In genomic region chr6:100214132-100214913, GRCm38 (mm10) we compare ENCODE assay signal across 12 mouse cellular contexts.
A peak's percentile ranks its signal among the peaks of the same experiment; 100 is the strongest.
DNase-seq lines count a peak whose midpoint lies in the region; ATAC-seq and TF ChIP-seq lines count a peak whose summit lies in the region.
"Had no signal": no experiment of that assay in that cellular context is flagged by ENCODE, and none has a peak within 500 bp of the region (broad histone marks: within the 10 kb centered on the region; RNA-seq: fewer than 3 reads in every experiment).

No protein-coding gene starts in this region.

- H3K9me3 ChIP-seq in heart, embryonic 11.5 days (replicated peaks; ENCODE audit: control insufficient read depth, low read length), result no peaks in the 10 kb centered on the region
- H3K9me3 ChIP-seq in midbrain, postnatal 0 days (ENCODE audit: low read length), result no peaks in the 10 kb centered on the region
- H3K9me3 ChIP-seq in midbrain, embryonic 10.5 days (replicated peaks), result no peaks in the 10 kb centered on the region
- H3K9me3 ChIP-seq in stomach, embryonic 16.5 days (replicated peaks; ENCODE audit: control insufficient read depth, low read length), result no peaks in the 10 kb centered on the region

- H3K4me3 ChIP-seq in heart, embryonic 11.5 days (ENCODE audit: low read depth, low read length), result no peak overlapping the region
- no peak overlapping the region for H3K4me3 ChIP-seq in midbrain, postnatal 0 days (ENCODE audit: low read depth, low read length)
- H3K4me3 ChIP-seq in midbrain, embryonic 10.5 days, result no peak overlapping the region
- no peak overlapping the region for H3K4me3 ChIP-seq in stomach, embryonic 16.5 days (replicated peaks; ENCODE audit: low read length)

- ATAC-seq in heart, embryonic 11.5 days (replicated peaks; ENCODE audit: insufficient number of reproducible peaks, low FRiP score, low TSS enrichment), result peak; percentile 64; the same call in 1 of the 2 replicates
- no peak for ATAC-seq in midbrain, postnatal 0 days (ENCODE audit: low FRiP score)
- peak; percentile 6; the same call in 1 of the 2 replicates for ATAC-seq in stomach, embryonic 16.5 days (ENCODE audit: insufficient read depth, low FRiP score)
- ATAC-seq: forebrain, embryonic 14.5 days; midbrain, embryonic 16.5 days had no signal

- no peak overlapping the region for H3K9ac ChIP-seq in heart, embryonic 11.5 days (ENCODE audit: low read depth, low read length)
- no peak overlapping the region for H3K9ac ChIP-seq in midbrain, postnatal 0 days (replicated peaks; ENCODE audit: low read length, poor library complexity, severe bottlenecking)
- H3K9ac ChIP-seq in stomach, embryonic 16.5 days (ENCODE audit: low read length), result no peak overlapping the region; the same call in 1 of the 2 replicates
- H3K9ac ChIP-seq: hindbrain, embryonic 14.5 days had no signal

- H3K4me2 ChIP-seq in heart, embryonic 11.5 days, result peak overlapping the region; percentile 14; the same call in 1 of the 2 replicates
- peak overlapping the region; percentile 15; the same call in 1 of the 2 replicates for H3K4me2 ChIP-seq in midbrain, postnatal 0 days (ENCODE audit: low read depth, low read length, poor library complexity, severe bottlenecking)
- no peak overlapping the region for H3K4me2 ChIP-seq in stomach, embryonic 16.5 days (ENCODE audit: low read depth, low read length)
- H3K4me2 ChIP-seq: hindbrain, embryonic 14.5 days had no signal

- intact Hi-C loops in heart, postnatal 36 days (cut with DNase I), result no loop called here

- no peak for DNase-seq in heart, postnatal 36 days
- no peak for DNase-seq in midbrain, postnatal 0 days (ENCODE audit: low spot score)
- no peak for DNase-seq in midbrain, embryonic 10.5 days (ENCODE audit: low spot score)
- DNase-seq in liver, result peak; percentile 41
- no peak for DNase-seq in right cerebral cortex, postnatal 14 days
- no peak for DNase-seq in MN1 (ENCODE audit: low spot score)
- DNase-seq: embryo, embryonic 11 days had no signal

- TF ChIP-seq CTCF in midbrain, postnatal 0 days (IDR thresholded peaks at IDR 0.05), result no peak

- H3K4me1 ChIP-seq in heart, embryonic 11.5 days (ENCODE audit: control insufficient read depth, insufficient read depth, low read length), result peaks cover 50% of the 10 kb centered on the region
- 0 out of 2 replicates have a peak, but pooled peaks cover 4% of the 10 kb centered on the region for H3K4me1 ChIP-seq in midbrain, postnatal 0 days (ENCODE audit: insufficient read depth, low read length)
- peaks cover 60% of the 10 kb centered on the region for H3K4me1 ChIP-seq in midbrain, embryonic 10.5 days
- peaks cover 44% of the 10 kb centered on the region for H3K4me1 ChIP-seq in stomach, embryonic 16.5 days (ENCODE audit: control insufficient read depth, insufficient read depth, low read length)

- no peaks in the 10 kb centered on the region for H3K27me3 ChIP-seq in heart, embryonic 11.5 days (ENCODE audit: control insufficient read depth, insufficient read depth, low read length)
- no peaks in the 10 kb centered on the region for H3K27me3 ChIP-seq in midbrain, postnatal 0 days (ENCODE audit: insufficient read depth, low read length)
- H3K27me3 ChIP-seq in midbrain, embryonic 10.5 days (ENCODE audit: low read depth, poor library complexity, severe bottlenecking), result peaks cover 91% of the 10 kb centered on the region
- H3K27me3 ChIP-seq in stomach, embryonic 16.5 days (ENCODE audit: control insufficient read depth, insufficient read depth, low read length), result peaks cover 4% of the 10 kb centered on the region; the same call in 1 of the 2 replicates

- no peak overlapping the region for H3K27ac ChIP-seq in heart, embryonic 11.5 days (ENCODE audit: low read depth, low read length)
- H3K27ac ChIP-seq in midbrain, postnatal 0 days (ENCODE audit: low read depth, low read length), result no peak overlapping the region
- no peak overlapping the region for H3K27ac ChIP-seq in midbrain, embryonic 10.5 days (replicated peaks)
- H3K27ac ChIP-seq in stomach, embryonic 16.5 days (ENCODE audit: low read length), result no peak overlapping the region
- H3K27ac ChIP-seq: hindbrain, embryonic 14.5 days had no signal

- no peaks in the 10 kb centered on the region for H3K36me3 ChIP-seq in heart, embryonic 11.5 days (ENCODE audit: control insufficient read depth, insufficient read depth, low read length)
- no peaks in the 10 kb centered on the region for H3K36me3 ChIP-seq in midbrain, postnatal 0 days (ENCODE audit: insufficient read depth, low read length)
- H3K36me3 ChIP-seq in midbrain, embryonic 10.5 days, result no peaks in the 10 kb centered on the region
- no peaks in the 10 kb centered on the region for H3K36me3 ChIP-seq in stomach, embryonic 16.5 days (ENCODE audit: control insufficient read depth, insufficient read depth, low read length)

- WGBS in heart, embryonic 11.5 days (ENCODE audit: insufficient replicate concordance), result 19% methylated on average over 11 of the region's 13 CpGs
- WGBS in midbrain, postnatal 0 days, result 64% methylated on average over 12 of the region's 13 CpGs
- WGBS in midbrain, embryonic 10.5 days, result 56% methylated on average over 9 of the region's 13 CpGs
- WGBS in stomach, embryonic 16.5 days, result 59% methylated on average over 13 of the region's 13 CpGs
